ENCODE assay signal across 10 mouse cellular contexts in the genomic region with DNA sequence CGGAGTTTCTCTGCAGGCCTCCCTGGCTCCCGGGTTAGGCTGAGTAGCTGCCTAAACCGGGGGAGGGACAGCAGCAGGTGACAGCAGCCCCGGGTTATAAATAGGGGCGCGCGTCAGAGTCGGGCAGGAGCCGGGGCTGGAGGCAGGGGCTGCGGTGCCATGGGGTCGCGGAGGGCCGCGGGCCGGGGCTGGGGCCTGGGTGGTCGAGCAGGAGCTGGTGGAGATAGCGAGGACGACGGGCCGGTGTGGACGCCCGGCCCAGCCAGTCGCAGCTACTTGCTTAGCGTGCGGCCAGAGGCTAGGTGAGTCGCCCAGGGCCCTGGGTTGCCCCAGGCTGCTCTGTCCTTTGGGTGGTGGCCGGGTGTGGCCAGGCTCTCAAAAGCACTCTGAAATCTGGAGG. TPM values are rescaled to one million over a fixed set of nuclear protein-coding genes. Genes with fewer than 3 reads are reported as not detected.
A peak's percentile ranks its signal among the peaks of the same experiment; 100 is the strongest.
DNase-seq lines count a peak whose midpoint lies in the region; ATAC-seq and TF ChIP-seq lines count a peak whose summit lies in the region.
"Had no signal": no experiment of that assay in that cellular context is flagged by ENCODE, and none has a peak within 500 bp of the region (broad histone marks: within the 10 kb centered on the region; RNA-seq: fewer than 3 reads in every experiment).

A gene (plus strand): TSS at position 130 of the 400 bp plus-strand sequence.

- H3K9ac ChIP-seq in limb, embryonic 11.5 days (ENCODE audit: low read length): 0 out of 2 replicates have a peak within 1 kb of the TSS, but pooled peaks have one; percentile 30

- peak within 1 kb of the TSS; percentile 69 for H3K4me3 ChIP-seq in E14TG2a.4 (replicated peaks; ENCODE audit: low read length)
- H3K4me3 ChIP-seq in limb, embryonic 11.5 days (ENCODE audit: low read depth, low read length): no peak within 1 kb of the TSS

- 16% methylated on average over 27 of the region's 27 CpGs for WGBS in limb, embryonic 11.5 days

- H3K27ac ChIP-seq in limb, embryonic 11.5 days (replicated peaks; ENCODE audit: low read depth, low read length): no peak within 1 kb of the TSS

- peaks cover 13% of the 10 kb centered on the region for H3K27me3 ChIP-seq in E14TG2a.4 (ENCODE audit: insufficient read depth, low read length)
- no peaks in the 10 kb centered on the region for H3K27me3 ChIP-seq in limb, embryonic 11.5 days (ENCODE audit: control insufficient read depth, insufficient read depth, low read length)

- H3K9me3 ChIP-seq in E14TG2a.4 (ENCODE audit: low read length): no peaks in the 10 kb centered on the region
- no peaks in the 10 kb centered on the region for H3K9me3 ChIP-seq in limb, embryonic 11.5 days (ENCODE audit: control insufficient read depth, low read length)

- no peaks in the 10 kb centered on the region for H3K36me3 ChIP-seq in E14TG2a.4 (ENCODE audit: insufficient read depth, low read length)
- no peaks in the 10 kb centered on the region for H3K36me3 ChIP-seq in limb, embryonic 11.5 days (ENCODE audit: control insufficient read depth, insufficient read depth, low read length)

- TF ChIP-seq CTCF in E14TG2a.4 (conservative IDR thresholded peaks at IDR 0.05; ENCODE audit: low read length): no peak

- H3K4me2 ChIP-seq in limb, embryonic 11.5 days (ENCODE audit: low read depth, severe bottlenecking): peak within 1 kb of the TSS; percentile 13; the same call in 1 of the 2 replicates

- 0 out of 2 replicates have a peak, but pooled peaks have one; percentile 13 for ATAC-seq in limb, embryonic 11.5 days (ENCODE audit: insufficient number of reproducible peaks, low FRiP score, low TSS enrichment, low read depth)
- ATAC-seq in CD4-positive, CD25-positive, alpha-beta regulatory T cell, adult 4 months: no peak

- peak; percentile 33 for DNase-seq in embryo, embryonic 11 days
- no peak for DNase-seq in embryo, embryonic 10.5 days (ENCODE audit: low spot score)
- peak; percentile 67 to 69 for DNase-seq in heart, adult 18-20 months
- peak; percentile 29 for DNase-seq in limb, embryonic 11.5 days (ENCODE audit: low spot score)
- DNase-seq in layer of hippocampus, postnatal 14 days (ENCODE audit: low spot score in 2 of 2): no peak
- DNase-seq in kidney, adult 18-20 months: no peak
- DNase-seq: adrenal gland, postnatal 36 days; layer of hippocampus, adult 9-11 months had no signal

- peaks cover 48% of the 10 kb centered on the region for H3K4me1 ChIP-seq in E14TG2a.4 (replicated peaks; ENCODE audit: low read depth, low read length)
- H3K4me1 ChIP-seq in limb, embryonic 11.5 days (ENCODE audit: control insufficient read depth, insufficient read depth, low read length): no peaks in the 10 kb centered on the region

RNA-seq across cellular contexts. Expression of the gene that starts here (rescaled TPM):
- 100 to 1,000 TPM; 112 to 119 TPM for total RNA-seq in heart, adult 18-20 months (2021)
- 0.20 and 0.33 TPM in 2 replicates for polyA plus RNA-seq in limb, embryonic 11.5 days (2014; fragmentation: Nextera tagmentation; extraction: Ambion mirVana)
- polyA plus RNA-seq in CD4-positive, CD25-positive, alpha-beta regulatory T cell, adult 4 months (2017; shearing (Covaris generic)): under 1 TPM; 0.29 to 0.46 TPM
- 1 to 10 TPM in 1 of 2 experiments, under 1 TPM in 1; 0.86 to 1.4 TPM for total RNA-seq in layer of hippocampus, postnatal 14 days (2021)

Comparison
In these comparisons a context has a peak if more than half of its experiments do, and no peak if none do; other contexts are left out.
1. RNA of the gene that starts here (total RNA-seq): 112 to 119 TPM in heart, adult 18-20 months; 0.86 to 1.4 TPM in layer of hippocampus, postnatal 14 days; every median in the first group is over 10 times any median in the second.
2. DNase-seq: peak in embryo, embryonic 11 days (single experiment) and heart, adult 18-20 months (2 of 2); none in embryo, embryonic 10.5 days (single experiment), layer of hippocampus, postnatal 14 days (0 of 2) and kidney, adult 18-20 months (single experiment).
3. Peak in DNase-seq, ATAC-seq, H3K9ac ChIP-seq and H3K4me2 ChIP-seq in limb, embryonic 11.5 days; RNA of the gene not detected or under 1 TPM.